Mouse (Mus musculus) ES-E14 (cell line): Measurements from ENCODE around the gene Ctsf.

Experiments used
- CHD2 ChIP-seq: IDR thresholded peaks from 2 replicates; pipeline ENCODE4 v1.6.1; 2014; ENCODE audit warnings: mild to moderate bottlenecking, low read depth, low read length, inconsistent platforms
- HCFC1 ChIP-seq: IDR thresholded peaks from 2 replicates; pipeline ENCODE4 v1.6.1; 2012; ENCODE audit warnings: low read length, inconsistent platforms, borderline replicate concordance; ENCODE audit not compliant: insufficient read depth
- ZNF384 ChIP-seq: IDR thresholded peaks from 2 replicates; pipeline ENCODE4 v1.6.1; 2012; ENCODE audit warnings: low read depth, low read length, inconsistent platforms

GRCm38 (mm10) chr19:4828444-4829114 is 26.4 kb upstream of the Ctsf start:
- TF ChIP-seq ZNF384: no peak
- TF ChIP-seq CHD2: no peak
- TF ChIP-seq HCFC1: no peak
